Mouse (Mus musculus) heart, postnatal 0 days (tissue): ENCODE results near the gene Map2k5. TPM values are rescaled to one million over a fixed set of nuclear protein-coding genes. Genes with fewer than 3 reads are reported as not detected.

ENCODE experiments used
- ATAC-seq: fragments of 200-750 bp; cut with Nextera tagmentation; 2 replicates; pipeline ENCODE4 v1.8.0; 2017; ENCODE audit warnings: low read depth, moderate number of reproducible peaks, moderate library complexity; ENCODE audit not compliant: insufficient read depth
- DNase-seq: peaks from one replicate; pipeline ENCODE4 v3.0.0-alpha.2; 2016; ENCODE audit warnings: low spot score
- H3K27ac ChIP-seq: fragments of 300-500 bp; sonication (generic); 2 replicates; pipeline ENCODE4 v1.5.1; 2014; ENCODE audit warnings: low read depth, mild to moderate bottlenecking
- H3K27me3 ChIP-seq: fragments of 300-500 bp; sonication (generic); 2 replicates; pipeline ENCODE4 v1.6.1; 2014; ENCODE audit warnings: low read length, mixed read lengths; ENCODE audit not compliant: control insufficient read depth, insufficient read depth
- H3K36me3 ChIP-seq: fragments of 300-500 bp; sonication (generic); replicated peaks from 2 replicates; pipeline ENCODE4 v1.6.1; 2014; ENCODE audit warnings: low read length, mixed read lengths; ENCODE audit not compliant: control insufficient read depth, insufficient read depth
- H3K4me1 ChIP-seq: fragments of 300-500 bp; sonication (generic); 2 replicates; pipeline ENCODE4 v1.6.1; 2014; ENCODE audit warnings: antibody characterized with exemption; ENCODE audit not compliant: control insufficient read depth, insufficient read depth
- H3K4me2 ChIP-seq: fragments of 300-500 bp; sonication (generic); 2 replicates; pipeline ENCODE4 v1.6.1; 2014; ENCODE audit warnings: low read depth, mild to moderate bottlenecking, low read length, moderate library complexity
- H3K4me3 ChIP-seq: fragments of 300-500 bp; sonication (generic); 2 replicates; pipeline ENCODE4 v1.5.1; 2014; ENCODE audit warnings: low read depth, low read length
- H3K9ac ChIP-seq: fragments of 300-500 bp; sonication (generic); replicated peaks from 2 replicates; pipeline ENCODE4 v1.6.1; 2014; ENCODE audit warnings: low read depth, low read length, mixed read lengths
- H3K9me3 ChIP-seq: fragments of 300-500 bp; sonication (generic); replicated peaks from 2 replicates; pipeline ENCODE4 v1.6.1; 2016; ENCODE audit warnings: low read length; ENCODE audit not compliant: control insufficient read depth
- CTCF ChIP-seq: IDR thresholded peaks from 2 replicates; pipeline ENCODE4 v1.5.1; 2016; ENCODE audit warnings: antibody characterized with exemption, control low read depth, low read depth
- EP300 ChIP-seq: IDR thresholded peaks from 2 replicates; pipeline ENCODE4 v1.6.1; 2016; ENCODE audit warnings: antibody characterized with exemption, low read depth
- WGBS: fragments of 180-500 bp; shearing (Covaris S2); extraction: QIAGEN DNeasy Blood & Tissue Kit; methylation state at CpG from one replicate; pipeline ENCODE4 v1.1.7; 2014; 5-methylcytosine and 5-hydroxymethylcytosine counted together
- polyA plus RNA-seq: library from polyadenylated mRNA; unstranded; fragments of >200 nt; fragmentation: Nextera tagmentation; extraction: Ambion mirVana; gene quantifications from 2 replicates; pipeline ENCODE4 v1.2.1, GENCODE M21; 2015
- total RNA-seq: library from RNA; depleted of rRNA; stranded (reverse); fragments of >200 nt; gene quantifications from 2 replicates; pipeline ENCODE4 v1.2.3, GENCODE M21; 2014; ENCODE audit warnings: low replicate concordance

Map2k5 gene
- total and polyA plus RNA-seq, 2 experiments from 2014 or later = 22.6 to 33.9 TPM

DNA sequence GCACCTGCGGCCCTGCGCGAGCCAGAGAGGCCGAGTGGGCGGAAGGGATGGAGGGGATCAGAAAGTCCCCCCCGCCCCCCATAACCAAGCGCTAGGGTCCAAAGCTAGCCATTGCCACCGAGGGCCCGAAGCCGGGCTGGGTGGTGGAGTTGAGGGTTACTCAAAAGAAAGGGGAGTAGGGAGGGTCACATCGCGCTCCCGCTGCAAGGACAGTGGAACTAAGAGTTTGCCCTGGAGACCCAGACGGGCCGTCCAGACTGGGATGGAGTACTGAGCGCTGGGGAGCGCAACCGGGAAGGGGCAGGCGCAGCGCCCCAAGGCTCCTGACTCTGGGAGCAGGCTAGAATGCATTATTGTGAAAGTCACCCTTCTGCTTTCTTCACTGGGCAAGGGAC is 228.3 kb downstream of the Map2k5 start:
- WGBS = 4% methylated on average over 20 of the region's 20 CpGs
- no peaks in the 10 kb centered on the region for H3K36me3 ChIP-seq
- H3K4me2 ChIP-seq = peak overlapping the region; percentile 71
- peaks cover 98% of the 10 kb centered on the region for H3K27me3 ChIP-seq
- DNase-seq (no peak), ATAC-seq (no peak)
- no peak overlapping the region for H3K9ac ChIP-seq
- TF ChIP-seq EP300 (no peak), CTCF (no peak)
- H3K4me3 ChIP-seq = peak overlapping the region; percentile 49
- peaks cover 20% of the 10 kb centered on the region for H3K4me1 ChIP-seq
- no peak overlapping the region for H3K27ac ChIP-seq
- H3K9me3 ChIP-seq = no peaks in the 10 kb centered on the region

DNA sequence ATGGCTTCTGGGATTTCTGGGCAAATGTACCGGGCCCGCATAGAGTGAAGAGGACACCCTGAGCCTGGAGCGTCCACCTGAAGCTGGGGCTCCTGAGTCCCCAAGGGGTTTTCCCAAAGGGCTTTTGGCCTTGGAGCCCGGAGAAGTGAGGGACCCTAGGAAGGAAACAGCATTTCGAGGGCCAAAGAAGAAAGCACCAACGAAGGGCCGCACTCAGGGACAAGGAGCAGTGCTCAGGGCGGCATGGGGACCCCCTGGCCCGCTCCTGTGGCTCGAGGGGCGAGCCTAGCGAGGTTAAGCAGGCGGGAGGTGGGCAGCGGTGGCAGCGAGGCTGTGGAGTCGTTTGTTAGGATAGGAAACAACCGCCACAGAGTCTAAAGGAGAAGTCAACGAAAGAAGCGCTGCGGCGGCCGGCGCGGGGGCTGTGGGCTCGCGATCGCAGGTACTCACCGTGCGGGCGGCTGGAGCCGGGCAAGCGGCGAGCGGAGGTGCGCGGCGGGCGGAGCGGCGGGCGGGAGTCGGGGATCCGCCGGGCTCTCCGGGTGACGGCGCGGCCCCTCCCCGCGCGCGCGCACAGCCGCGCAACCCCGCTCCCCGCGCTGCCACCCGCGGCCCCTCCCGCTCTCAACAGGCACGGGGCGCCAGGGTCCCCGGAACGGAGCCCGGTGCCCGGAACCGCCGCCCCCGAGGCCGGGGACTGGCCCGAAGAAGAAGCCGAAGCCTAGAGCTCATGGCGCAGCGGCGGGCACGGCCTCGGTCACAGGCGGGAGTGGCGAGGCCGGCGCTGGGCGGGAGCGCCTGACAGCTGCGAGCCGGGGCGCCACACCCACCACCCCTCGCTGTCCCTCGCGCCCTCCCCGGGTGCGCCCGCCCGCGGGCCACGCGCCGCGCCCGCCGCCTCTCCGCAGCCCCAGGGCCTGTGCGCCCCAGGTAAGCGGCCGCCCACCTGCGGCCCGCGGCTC is 229.0 kb downstream of the Map2k5 start, which contains the start of gene Skor1:
Gene Skor1, minus strand, starts transcription at position 552 of the 962 bp plus-strand sequence.
- Histone ChIP-seq H3K9me3 (no peaks in the 10 kb centered on the region), H3K4me2 (peak within 1 kb of the TSS; percentile 71), H3K9ac (no peak within 1 kb of the TSS), H3K27me3 (peaks cover 100% of the 10 kb centered on the region), H3K4me1 (peaks cover 20% of the 10 kb centered on the region), H3K27ac (no peak within 1 kb of the TSS), H3K4me3 (peak within 1 kb of the TSS; percentile 49), H3K36me3 (no peaks in the 10 kb centered on the region)
- DNase-seq (no peak), ATAC-seq (no peak)
- 2% methylated on average over 73 of the region's 108 CpGs for WGBS
- TF ChIP-seq EP300 (no peak), CTCF (no peak)

GRCm38 (mm10) chr9:63147786-63148409 is 229.8 kb downstream of the Map2k5 start:
- Histone ChIP-seq H3K4me2 (no peak overlapping the region), H3K27me3 (peaks cover 100% of the 10 kb centered on the region)
- no peak for ATAC-seq

DNA sequence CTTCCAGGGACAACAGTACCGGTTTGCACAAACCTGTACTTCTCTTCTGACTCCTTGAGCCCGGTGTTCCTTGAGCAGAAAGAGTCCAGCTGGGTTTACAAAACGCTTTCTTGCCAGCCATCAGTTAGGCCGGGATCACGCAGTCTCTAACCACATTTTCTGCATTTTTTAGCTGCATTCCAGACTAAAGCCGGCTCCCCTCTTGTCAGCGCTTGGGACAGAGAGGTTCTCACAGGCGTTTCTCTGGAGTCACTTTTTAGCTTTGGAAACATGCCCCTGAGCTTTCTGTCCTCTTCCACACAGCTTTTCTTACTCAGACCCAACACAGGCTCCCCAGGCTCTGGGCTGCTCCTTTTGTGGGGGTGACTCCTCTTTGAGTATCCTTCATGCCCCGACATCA is 230.4 kb downstream of the Map2k5 start:
- Histone ChIP-seq H3K4me3 (peak overlapping the region; percentile 39; the same call in 1 of the 2 replicates), H3K9ac (no peak overlapping the region), H3K27me3 (peaks cover 100% of the 10 kb centered on the region), H3K4me1 (peaks cover 20% of the 10 kb centered on the region), H3K9me3 (no peaks in the 10 kb centered on the region), H3K4me2 (no peak overlapping the region), H3K36me3 (no peaks in the 10 kb centered on the region), H3K27ac (no peak overlapping the region)
- TF ChIP-seq EP300 = no peak
- no peak for TF ChIP-seq CTCF
- DNase-seq = no peak
- 2% methylated on average over 9 of the region's 9 CpGs for WGBS
- no peak for ATAC-seq

More at GRCm38 (mm10) chr9:63147786-63148409, 229.8 kb downstream of the Map2k5 start:
- no peak for TF ChIP-seq EP300
- no peak for TF ChIP-seq CTCF
- no peak overlapping the region for H3K9ac ChIP-seq
- H3K9me3 ChIP-seq = no peaks in the 10 kb centered on the region
- H3K4me3 ChIP-seq = no peak overlapping the region; the same call in 1 of the 2 replicates
- no peaks in the 10 kb centered on the region for H3K36me3 ChIP-seq
- no peak overlapping the region for H3K27ac ChIP-seq
- 2% methylated on average over 14 of the region's 14 CpGs for WGBS
- H3K4me1 ChIP-seq = peaks cover 20% of the 10 kb centered on the region
- DNase-seq = no peak

GRCm38 (mm10) chr9:63146856-63147274 is 230.8 kb downstream of the Map2k5 start:
- TF ChIP-seq EP300 (no peak), CTCF (no peak)
- H3K9me3 ChIP-seq = no peaks in the 10 kb centered on the region
- ATAC-seq = no peak

More at GRCm38 (mm10) chr9:63146856-63147274, 230.8 kb downstream of the Map2k5 start:
- H3K27ac ChIP-seq = no peak overlapping the region
- 0% methylated on average over 19 of the region's 20 CpGs for WGBS
- H3K36me3 ChIP-seq = no peaks in the 10 kb centered on the region
- peak overlapping the region; percentile 39 for H3K4me3 ChIP-seq
- peak overlapping the region; percentile 55 for H3K4me2 ChIP-seq
- DNase-seq = no peak
- H3K27me3 ChIP-seq = peaks cover 100% of the 10 kb centered on the region
- H3K9ac ChIP-seq = no peak overlapping the region
- H3K4me1 ChIP-seq = peaks cover 20% of the 10 kb centered on the region
